Mouse (Mus musculus) lung, postnatal 0 days (tissue): ENCODE results near the gene H2-DMb2.

ENCODE experiments used
- CTCF ChIP-seq: IDR thresholded peaks from 2 replicates; pipeline ENCODE4 v1.5.1; 2016; ENCODE audit warnings: antibody characterized with exemption, mild to moderate bottlenecking
- EP300 ChIP-seq: IDR thresholded peaks from 2 replicates; pipeline ENCODE4 v1.6.1; 2016; ENCODE audit warnings: antibody characterized with exemption, mild to moderate bottlenecking, control low read depth

DNA sequence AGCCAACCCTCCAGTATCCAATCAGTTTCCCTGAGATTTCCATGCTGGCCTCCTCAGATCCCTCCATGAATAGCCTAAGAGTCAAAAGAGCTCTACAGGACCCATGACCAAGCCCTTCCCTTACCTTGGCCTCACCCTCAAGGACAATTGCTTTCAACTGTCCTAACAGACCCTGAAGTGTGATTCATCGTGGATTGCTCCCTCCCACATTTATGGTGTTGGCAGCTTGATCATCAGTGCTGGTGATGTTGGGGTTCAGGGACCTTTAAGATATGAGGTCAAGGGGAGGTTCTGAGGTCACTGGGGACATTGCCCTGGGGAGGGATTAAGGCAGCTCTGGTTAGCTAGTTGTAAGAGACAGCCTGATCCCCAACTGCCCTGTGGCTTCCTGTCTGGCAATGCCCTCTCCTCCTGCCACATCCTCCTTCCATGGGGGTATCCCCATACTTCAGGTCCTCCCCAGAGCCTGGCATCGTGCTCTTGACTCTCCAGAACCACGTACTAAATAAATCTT is 46.6 kb upstream of the H2-DMb2 start:
- TF ChIP-seq CTCF (no peak), EP300 (no peak)
